Mouse (Mus musculus): ENCODE results near the gene Tmem88. TPM values are rescaled to one million over a fixed set of nuclear protein-coding genes. Genes with fewer than 3 reads are reported as not detected.

Gene Tmem88
- polyA plus RNA-seq (2017; shearing (Covaris generic)): 1.2 TPM

DNA sequence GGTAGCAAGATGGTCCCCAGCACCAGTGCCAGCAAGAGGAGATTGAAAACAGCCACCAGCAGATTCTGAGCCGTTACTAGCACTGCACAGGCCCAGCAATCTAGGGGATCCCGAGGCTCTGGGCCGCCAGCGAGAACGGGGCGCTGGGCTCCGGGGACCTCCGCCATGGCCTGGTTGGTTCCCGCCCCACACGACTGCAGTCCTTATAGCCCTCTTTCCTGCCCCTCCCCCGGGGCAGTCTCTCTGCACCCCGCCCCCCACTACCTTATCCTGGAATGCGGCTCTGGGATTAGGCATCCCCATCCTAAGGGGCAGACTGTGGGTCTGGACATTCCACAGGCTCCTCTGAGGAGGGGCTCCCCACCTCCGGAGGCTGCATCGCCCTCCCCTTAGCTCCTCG, at the start of gene Tmem88:
TSS of gene Tmem88 (minus strand) at position 176 of the 400 bp plus-strand sequence.

GRCm38 (mm10) chr11:69413221-69414181, 15.5 kb upstream of the Tmem88 start, which contains the start of gene Kdm6b:
Gene Kdm6b (minus strand): TSS chr11:69413675.

GRCm38 (mm10) chr11:69395235-69395633, 2.8 kb downstream of the Tmem88 start, which contains the start of the genes Naa38 and Cyb5d1:
Gene Naa38 (plus strand): TSS chr11:69395487.
Gene Cyb5d1 (minus strand): TSS chr11:69395631.

GRCm38 (mm10) chr11:69369215-69369989, 28.6 kb downstream of the Tmem88 start, which contains the start of gene Chd3:
Gene Chd3 (minus strand): TSS chr11:69369406.

Other genes starting within 250 kb of the Tmem88 start
- not detected for gene Alox12b, start 241.2 kb downstream of the Tmem88 start, polyA plus RNA-seq (2017; shearing (Covaris generic))
- 7.9 TPM for gene Alox8, start 200.4 kb downstream of the Tmem88 start, polyA plus RNA-seq (2017; shearing (Covaris generic))
- 0.24 TPM for gene Gucy2e, start 161.2 kb downstream of the Tmem88 start, polyA plus RNA-seq (2017; shearing (Covaris generic))
- gene Cntrob, start 74.5 kb downstream of the Tmem88 start, polyA plus RNA-seq (2017; shearing (Covaris generic)): 16.9 TPM
- gene Trappc1, start 74.3 kb downstream of the Tmem88 start, polyA plus RNA-seq (2017; shearing (Covaris generic)): 112 TPM
- gene Kcnab3, start 72.0 kb downstream of the Tmem88 start, polyA plus RNA-seq (2017; shearing (Covaris generic)): 2.9 TPM
- 4.7 TPM for gene Rnf227, start 57.8 kb downstream of the Tmem88 start, polyA plus RNA-seq (2017; shearing (Covaris generic))
- gene Chd3, start 28.8 kb downstream of the Tmem88 start, polyA plus RNA-seq (2017; shearing (Covaris generic)): 60.6 TPM
- gene Naa38, start 2.7 kb downstream of the Tmem88 start, polyA plus RNA-seq (2017; shearing (Covaris generic)): 146 TPM
- gene Cyb5d1, start 2.6 kb downstream of the Tmem88 start, polyA plus RNA-seq (2017; shearing (Covaris generic)): 38.7 TPM
- gene Kdm6b, start 15.4 kb upstream of the Tmem88 start, polyA plus RNA-seq (2017; shearing (Covaris generic)): 4.3 TPM
- not detected for gene Dnah2, start 150.9 kb upstream of the Tmem88 start, polyA plus RNA-seq (2017; shearing (Covaris generic))
- 0.36 TPM for gene Efnb3, start 162.0 kb upstream of the Tmem88 start, polyA plus RNA-seq (2017; shearing (Covaris generic))
- gene Wrap53, start 182.0 kb upstream of the Tmem88 start, polyA plus RNA-seq (2017; shearing (Covaris generic)): 30.3 TPM
- gene Trp53, start 182.1 kb upstream of the Tmem88 start, polyA plus RNA-seq (2017; shearing (Covaris generic)): 257 TPM
- gene Atp1b2, start 207.7 kb upstream of the Tmem88 start, polyA plus RNA-seq (2017; shearing (Covaris generic)): not detected
- not detected for gene Shbg, start 219.7 kb upstream of the Tmem88 start, polyA plus RNA-seq (2017; shearing (Covaris generic))
- not detected for gene Sat2, start 223.8 kb upstream of the Tmem88 start, polyA plus RNA-seq (2017; shearing (Covaris generic))
- 9.2 TPM for gene Fxr2, start 234.8 kb upstream of the Tmem88 start, polyA plus RNA-seq (2017; shearing (Covaris generic))